Mouse (Mus musculus) CH12.LX (cell line): Measurements from ENCODE around the gene Prm2. TPM values are rescaled to one million over a fixed set of nuclear protein-coding genes. Genes with fewer than 3 reads are reported as not detected.

Experiments
- DNase-seq: peaks from one replicate; pipeline ENCODE4 v3.0.0-alpha.2; 2013; ENCODE audit errors: extremely low read depth
- H3K27ac ChIP-seq: 2 replicates; pipeline ENCODE4 v1.5.1; 2012; ENCODE audit warnings: low read depth, mild to moderate bottlenecking, control low read depth, moderate library complexity; ENCODE audit not compliant: insufficient read depth
- H3K27me3 ChIP-seq: replicated peaks from 2 replicates; pipeline ENCODE3; 2012; ENCODE audit warnings: inconsistent platforms
- H3K36me3 ChIP-seq, 2 experiments: replicated peaks in 1 of 2; 2 replicates each; pipeline versions ENCODE3 to v1.6.1; 2012; ENCODE audit warnings: inconsistent platforms in 1 of 2, low read length in 1 of 2, mild to moderate bottlenecking in 1 of 2, mixed read lengths in 1 of 2, moderate library complexity in 1 of 2; ENCODE audit not compliant: control insufficient read depth in 1 of 2, insufficient read depth in 1 of 2
- H3K4me1 ChIP-seq, 2 experiments: 2 replicates each; pipeline ENCODE4 v1.6.1; 2012; ENCODE audit warnings: inconsistent platforms in 1 of 2, moderate library complexity in 1 of 2; ENCODE audit not compliant: insufficient read depth in 2 of 2, control insufficient read depth in 1 of 2
- H3K4me2 ChIP-seq: 2 replicates; pipeline ENCODE4 v1.6.1; 2012; ENCODE audit warnings: low read depth, mild to moderate bottlenecking, control low read depth; ENCODE audit not compliant: poor library complexity, insufficient read depth, severe bottlenecking
- H3K4me3 ChIP-seq, 3 experiments: fragments of 150-350 bp in 1 of 3; sonication (generic) in 1 of 3; replicated peaks in 1 of 3; 2 replicates each; pipeline versions ENCODE3 to v1.5.1; 2011 to 2012; ENCODE audit warnings: low read depth in 2 of 3, low read length in 2 of 3, mild to moderate bottlenecking in 2 of 3, moderate library complexity in 2 of 3, control low read depth in 1 of 3, improper control_type of control experiment in 1 of 3, inconsistent platforms in 1 of 3, mixed read lengths in 1 of 3; ENCODE audit not compliant: poor library complexity in 1 of 3
- H3K79me2 ChIP-seq: replicated peaks from 2 replicates; pipeline ENCODE4 v1.6.1; 2012; ENCODE audit warnings: mild to moderate bottlenecking, moderate library complexity; ENCODE audit not compliant: control insufficient read depth, poor library complexity, insufficient read depth, severe bottlenecking; ENCODE audit errors: extremely low read depth
- H3K9ac ChIP-seq: 2 replicates; pipeline ENCODE4 v1.6.1; 2012; ENCODE audit warnings: low read depth, mild to moderate bottlenecking, control low read depth, moderate library complexity; ENCODE audit not compliant: insufficient read depth
- H3K9me3 ChIP-seq: replicated peaks from 2 replicates; pipeline ENCODE3; 2012; ENCODE audit warnings: low read length, inconsistent platforms, mixed read lengths
- BHLHE40 ChIP-seq: IDR thresholded peaks from 2 replicates; pipeline ENCODE4 v1.6.1; 2011; ENCODE audit warnings: mild to moderate bottlenecking, low read depth, low read length, improper control_type of control experiment
- CHD1 ChIP-seq: IDR thresholded peaks from 2 replicates; pipeline ENCODE4 v1.6.1; 2012; ENCODE audit warnings: low read depth, low read length, improper control_type of control experiment, inconsistent platforms
- CHD2 ChIP-seq: IDR thresholded peaks from 2 replicates; pipeline ENCODE4 v1.6.1; 2011; ENCODE audit warnings: low read length, improper control_type of control experiment
- CTCF ChIP-seq, 2 experiments: IDR thresholded peaks in 1 of 2; conservative IDR thresholded peaks in 1 of 2; 2 replicates each; pipeline ENCODE4 v1.5.1; 2011 to 2012; ENCODE audit warnings: low read depth in 2 of 2, low read length in 2 of 2, improper control_type of control experiment in 1 of 2, inconsistent platforms in 1 of 2, mild to moderate bottlenecking in 1 of 2, moderate library complexity in 1 of 2
- E2F4 ChIP-seq: IDR thresholded peaks from 2 replicates; pipeline ENCODE4 v1.6.1; 2011; ENCODE audit warnings: low read depth, low read length, improper control_type of control experiment; ENCODE audit not compliant: insufficient replicate concordance
- ETS1 ChIP-seq: conservative IDR thresholded peaks from 2 replicates; pipeline ENCODE4 v1.6.1; 2012; ENCODE audit warnings: low read depth, mild to moderate bottlenecking, inconsistent platforms, low read length, improper control_type of control experiment, moderate library complexity
- HCFC1 ChIP-seq: IDR thresholded peaks from 2 replicates; pipeline ENCODE4 v1.6.1; 2012; ENCODE audit warnings: low read depth, mild to moderate bottlenecking, inconsistent platforms, low read length, improper control_type of control experiment
- MXI1 ChIP-seq: IDR thresholded peaks from 2 replicates; pipeline ENCODE4 v1.6.1; 2011; ENCODE audit warnings: mild to moderate bottlenecking, low read depth, low read length, improper control_type of control experiment
- PAX5 ChIP-seq: IDR thresholded peaks from 2 replicates; pipeline ENCODE4 v1.6.1; 2012; ENCODE audit warnings: low read length, inconsistent platforms, mixed read lengths
- RCOR1 ChIP-seq: conservative IDR thresholded peaks from 2 replicates; pipeline ENCODE4 v1.6.1; 2012; ENCODE audit warnings: low read depth, mild to moderate bottlenecking, inconsistent platforms, low read length, improper control_type of control experiment
- SIN3A ChIP-seq: IDR thresholded peaks from 2 replicates; pipeline ENCODE4 v1.6.1; 2012; ENCODE audit warnings: low read length, improper control_type of control experiment, inconsistent platforms
- TCF12 ChIP-seq: IDR thresholded peaks from 2 replicates; pipeline ENCODE4 v1.6.1; 2014; ENCODE audit warnings: low read depth, mild to moderate bottlenecking, inconsistent platforms, low read length, improper control_type of control experiment
- USF1 ChIP-seq: IDR thresholded peaks from 2 replicates; pipeline ENCODE4 v1.6.1; 2014; ENCODE audit warnings: low read depth, mild to moderate bottlenecking, inconsistent platforms, low read length, improper control_type of control experiment
- USF2 ChIP-seq: conservative IDR thresholded peaks from 2 replicates; pipeline ENCODE4 v1.6.1; 2011; ENCODE audit warnings: low read depth, low read length, improper control_type of control experiment
- ZC3H11A ChIP-seq: IDR thresholded peaks from 2 replicates; pipeline ENCODE4 v1.6.1; 2012; ENCODE audit warnings: low read depth, mild to moderate bottlenecking, inconsistent platforms, low read length, improper control_type of control experiment
- ZKSCAN1 ChIP-seq: IDR thresholded peaks from 2 replicates; pipeline ENCODE4 v1.6.1; 2012; ENCODE audit warnings: low read depth, inconsistent platforms, low read length, improper control_type of control experiment, borderline replicate concordance
- ZMIZ1 ChIP-seq: IDR thresholded peaks from 2 replicates; pipeline ENCODE4 v1.6.1; 2012; ENCODE audit warnings: low read depth, mild to moderate bottlenecking, inconsistent platforms, low read length, improper control_type of control experiment
- dilution Hi-C: fragments of 300-500 bp; cut with MboI; formaldehyde crosslinking; loops from 2 replicates; pipeline ENCODE4 v1.14.3; 2020; ENCODE audit warnings: low sequenced_read_pairs; ENCODE audit not compliant: extremely low pct_unique_long_range_greater_than_20kb, extremely low pct_ligation_motif_present
- in situ Hi-C: fragments of 300-500 bp; cut with MboI; formaldehyde crosslinking; loops from 3 replicates; pipeline ENCODE4 v1.14.3; 2019; ENCODE audit warnings: low sequenced_read_pairs, low pct_ligation_motif_present, low pct_unique_long_range_greater_than_20kb, mixed read lengths
- polyA plus RNA-seq: library from polyadenylated mRNA; unstranded; fragments of >175 nt; gene quantifications from 2 replicates; pipeline ENCODE4 v1.2.1, GENCODE M21; 2012; ENCODE audit warnings: low read depth; ENCODE audit not compliant: insufficient read length
- total RNA-seq, 2 experiments: library from RNA; depleted of rRNA; stranded (reverse); fragments of 300-350 nt in 1 of 2; fragments of >200 nt in 1 of 2; gene quantifications; 2 replicates each; pipeline ENCODE4 v1.2.3; 2012 to 2014

The Prm2 gene
- total and polyA plus RNA-seq, 3 experiments, result not detected

- Histone ChIP-seq H3K36me3 (peaks cover 0 to 6% of the 10 kb centered on the region in 2 experiments), H3K27ac (no peak overlapping the region), H3K9ac (no peak overlapping the region), H3K79me2 (peaks cover 9% of the 10 kb centered on the region), H3K27me3 (no peaks in the 10 kb centered on the region)
- dilution Hi-C loops, result no loop called here
- peak; percentile 42 for DNase-seq
- TF ChIP-seq SIN3A (no peak), ZMIZ1 (no peak), CTCF (conservative IDR thresholded peaks at IDR 0.05 in 1 of 2, IDR thresholded peaks at IDR 0.05 in 1 of 2; ENCODE audit: low read depth in 2 of 2, low read length in 2 of 2) (no peak), ZC3H11A (no peak), USF2 (no peak), MXI1 (no peak), CHD1 (no peak), HCFC1 (no peak), E2F4 (no peak), ZKSCAN1 (no peak), USF1 (no peak), PAX5 (no peak)
- TF ChIP-seq, all 38 proteins: peak for 0
- no peak overlapping the region for H3K4me2 ChIP-seq
- H3K4me3 ChIP-seq, result no peak overlapping the region
- peaks cover 31 to 37% of the 10 kb centered on the region in 2 experiments for H3K4me1 ChIP-seq
- H3K9me3 ChIP-seq, result no peaks in the 10 kb centered on the region
- in situ Hi-C loops, result loop anchor here (5.0 kb wide), 2 partner anchors 122 to 217 kb away; no protein-coding TSS in a partner anchor
Measured at GRCm38 (mm10) chr16:10788866-10789265, 7.1 kb downstream of the Prm2 start.

- H3K27me3 ChIP-seq, result no peaks in the 10 kb centered on the region
- dilution Hi-C loops, result no loop called here
- H3K4me3 ChIP-seq, result no peak within 1 kb of the TSS
- H3K27ac ChIP-seq, result no peak within 1 kb of the TSS
- DNase-seq, result peak; percentile 44
- peaks cover 14% of the 10 kb centered on the region for H3K79me2 ChIP-seq
- H3K9me3 ChIP-seq, result no peaks in the 10 kb centered on the region
- H3K36me3 ChIP-seq, result peaks cover 0 to 11% of the 10 kb centered on the region in 2 experiments
- H3K4me1 ChIP-seq, result peaks cover 28 to 37% of the 10 kb centered on the region in 2 experiments
- TF ChIP-seq ETS1 (0 out of 2 replicates have a peak, but pooled peaks have one; percentile 19), BHLHE40 (0 out of 2 replicates have a peak, but pooled peaks have one; percentile 18), CHD2 (0 out of 2 replicates have a peak, but pooled peaks have one; percentile 25), RCOR1 (no peak), TCF12 (peak; percentile 52; the same call in 1 of the 2 replicates)
- in situ Hi-C loops, result loop anchor here (5.0 kb wide), 2 partner anchors 121 to 216 kb away; no protein-coding TSS in a partner anchor
- H3K4me2 ChIP-seq, result no peak within 1 kb of the TSS
- no peak within 1 kb of the TSS for H3K9ac ChIP-seq
Measured at GRCm38 (mm10) chr16:10788271-10788670, 7.7 kb downstream of the Prm2 start, which contains the start of gene Tnp2. Gene Tnp2, minus strand, starts transcription at chr16:10788660.
